Mouse (Mus musculus): ENCODE measurements around the gene Zdhhc4.

GRCm38 (mm10) chr5:143287774-143288328, 41.2 kb downstream of the Zdhhc4 start:
- TF ChIP-seq GATA1 (IDR thresholded peaks at IDR 0.05; ENCODE audit: borderline replicate concordance, low read length) (no peak), FLI1 (IDR thresholded peaks at IDR 0.05; ENCODE audit: low read length) (no peak)
